In genomic region chr3:121577641-121578040, GRCm38 (mm10) we compare ENCODE assay signal across 14 mouse cellular contexts. TPM values are rescaled to one million over a fixed set of nuclear protein-coding genes. Genes with fewer than 3 reads are reported as not detected.
A peak's percentile ranks its signal among the peaks of the same experiment; 100 is the strongest.
DNase-seq lines count a peak whose midpoint lies in the region; ATAC-seq and TF ChIP-seq lines count a peak whose summit lies in the region.
"Had no signal": no experiment of that assay in that cellular context is flagged by ENCODE, and none has a peak within 500 bp of the region (broad histone marks: within the 10 kb centered on the region; RNA-seq: fewer than 3 reads in every experiment).

No protein-coding gene starts in this region.

- TF ChIP-seq EP300 in ES-Bruce4 (IDR thresholded peaks at IDR 0.05; ENCODE audit: insufficient read depth, low read depth, low read length) = no peak

- H3K9ac ChIP-seq in ES-Bruce4 (ENCODE audit: low read depth, poor library complexity, severe bottlenecking) = peak overlapping the region; percentile 66
- H3K9ac ChIP-seq in limb, embryonic 13.5 days = no peak overlapping the region
- H3K9ac ChIP-seq: liver, embryonic 15.5 days; midbrain, embryonic 13.5 days had no signal

- H3K9me3 ChIP-seq in ES-Bruce4 (replicated peaks; ENCODE audit: control insufficient read depth, insufficient read depth, low read length, poor library complexity, severe bottlenecking) = peaks cover 3% of the 10 kb centered on the region; the same call in 1 of the 2 replicates
- H3K9me3 ChIP-seq in limb, embryonic 13.5 days = no peaks in the 10 kb centered on the region
- H3K9me3 ChIP-seq: liver, embryonic 15.5 days; midbrain, embryonic 13.5 days had no signal

- peak overlapping the region; percentile 42 for H3K4me2 ChIP-seq in limb, embryonic 13.5 days (replicated peaks)
- H3K4me2 ChIP-seq: liver, embryonic 15.5 days; midbrain, embryonic 13.5 days had no signal

- no peak for ATAC-seq in limb, embryonic 13.5 days (ENCODE audit: low FRiP score, low read depth)
- ATAC-seq: hindbrain, postnatal 0 days; midbrain, embryonic 13.5 days had no signal

- DNase-seq in kidney, adult 2 months = no peak
- DNase-seq in kidney, adult 9 months = no peak
- DNase-seq in adrenal gland, postnatal 10 days = no peak
- no peak for DNase-seq in adrenal gland, postnatal 14 days
- no peak for DNase-seq in retina, postnatal 1 day
- DNase-seq: layer of hippocampus, adult 9-11 months; spleen, adult 18-20 months; thymus, postnatal 25 days had no signal

- no peak for TF ChIP-seq CTCF in kidney, adult 2 months (conservative IDR thresholded peaks at IDR 0.05; ENCODE audit: insufficient read depth, insufficient read length, low read depth, low read length)
- TF ChIP-seq CTCF in ES-Bruce4 (IDR thresholded peaks at IDR 0.05; ENCODE audit: low read depth, low read length) = no peak
- TF ChIP-seq CTCF in bone marrow, adult 2 months (IDR thresholded peaks at IDR 0.05; ENCODE audit: control insufficient read depth, insufficient read depth, low read length) = no peak

- no peaks in the 10 kb centered on the region for H3K27me3 ChIP-seq in kidney, adult 2 months (replicated peaks; ENCODE audit: control insufficient read depth, insufficient read depth, low read length)
- H3K27me3 ChIP-seq in ES-Bruce4 (ENCODE audit: control insufficient read depth, insufficient read depth, low read length, poor library complexity, severe bottlenecking) = no peaks in the 10 kb centered on the region
- no peaks in the 10 kb centered on the region for H3K27me3 ChIP-seq in limb, embryonic 13.5 days
- H3K27me3 ChIP-seq: liver, embryonic 15.5 days; midbrain, embryonic 13.5 days had no signal

- no peak overlapping the region for H3K4me3 ChIP-seq in kidney, adult 2 months (ENCODE audit: insufficient read depth, low read depth, low read length)
- H3K4me3 ChIP-seq in ES-Bruce4 (ENCODE audit: low read depth, low read length) = peak overlapping the region; percentile 69
- no peak overlapping the region for H3K4me3 ChIP-seq in bone marrow, adult 2 months (replicated peaks; ENCODE audit: control insufficient read depth, low read depth, low read length)
- H3K4me3 ChIP-seq in limb, embryonic 13.5 days = no peak overlapping the region
- H3K4me3 ChIP-seq: liver, embryonic 15.5 days; midbrain, embryonic 13.5 days had no signal

- H3K36me3 ChIP-seq in kidney, adult 2 months (ENCODE audit: control insufficient read depth, insufficient read depth, low read length) = no peaks in the 10 kb centered on the region
- no peaks in the 10 kb centered on the region for H3K36me3 ChIP-seq in ES-Bruce4 (ENCODE audit: control insufficient read depth, insufficient read depth, low read length, poor library complexity, severe bottlenecking)
- H3K36me3 ChIP-seq in limb, embryonic 13.5 days = no peaks in the 10 kb centered on the region
- H3K36me3 ChIP-seq: liver, embryonic 15.5 days; midbrain, embryonic 13.5 days had no signal

- TF ChIP-seq POLR2A in kidney, adult 2 months (IDR thresholded peaks at IDR 0.05; ENCODE audit: low read depth, low read length) = no peak
- no peak for TF ChIP-seq POLR2A in ES-Bruce4 (IDR thresholded peaks at IDR 0.05; ENCODE audit: insufficient read depth, low read length)
- TF ChIP-seq POLR2A in bone marrow, adult 2 months (IDR thresholded peaks at IDR 0.05; ENCODE audit: borderline replicate concordance, control insufficient read depth, low read depth, low read length) = no peak

- no peaks in the 10 kb centered on the region; the same call in 1 of the 2 replicates for H3K4me1 ChIP-seq in kidney, adult 2 months (ENCODE audit: control insufficient read depth, insufficient read depth, low read length)
- H3K4me1 ChIP-seq in ES-Bruce4 (ENCODE audit: control insufficient read depth, insufficient read depth, low read length) = peaks cover 6% of the 10 kb centered on the region
- peaks cover 5% of the 10 kb centered on the region; the same call in 1 of the 2 replicates for H3K4me1 ChIP-seq in bone marrow, adult 2 months (ENCODE audit: control insufficient read depth, insufficient read depth, low read length)
- peaks cover 36% of the 10 kb centered on the region for H3K4me1 ChIP-seq in limb, embryonic 13.5 days

- peak overlapping the region; percentile 50; the same call in 1 of the 2 replicates for H3K27ac ChIP-seq in kidney, adult 2 months (ENCODE audit: insufficient read depth, low read depth, low read length)
- H3K27ac ChIP-seq in ES-Bruce4 (ENCODE audit: insufficient read depth, low read length) = peak overlapping the region; percentile 96
- peak overlapping the region; percentile 88 for H3K27ac ChIP-seq in bone marrow, adult 2 months (ENCODE audit: control insufficient read depth, insufficient read depth, low read depth, low read length, poor library complexity)
- H3K27ac ChIP-seq in limb, embryonic 13.5 days = peak overlapping the region; percentile 85
- H3K27ac ChIP-seq: liver, embryonic 15.5 days; midbrain, embryonic 13.5 days had no signal

- 82% methylated on average over 5 of the region's 5 CpGs for WGBS in kidney, adult 2 months
- 67% methylated on average over 5 of the region's 5 CpGs for WGBS in bone marrow, adult 2 months
- WGBS in limb, embryonic 13.5 days = 36% methylated on average over 5 of the region's 5 CpGs

RNA-seq across cellular contexts. Expression of gene Slc44a3, which starts 45.4 kb away (rescaled TPM):
- polyA plus RNA-seq in kidney, adult 2 months (2012; rRNA removed) = 9.7 and 11.4 TPM in 2 replicates
- 5.0 and 5.1 TPM in 2 replicates for polyA plus RNA-seq in ES-Bruce4 (2011; ENCODE audit: insufficient read depth, insufficient read length, low read depth, missing spikeins)
- 1.3 TPM in 1 of 2 replicates, not detected in the other for polyA plus RNA-seq in bone marrow, adult 2 months (2011; ENCODE audit: insufficient read depth, insufficient read length, low replicate concordance, missing spikeins)
- polyA plus RNA-seq in limb, embryonic 13.5 days (2015; fragmentation: Nextera tagmentation; extraction: Ambion mirVana) = 0.92 and 2.0 TPM in 2 replicates
- 10 to 100 TPM; 19.8 to 22.8 TPM for total RNA-seq in adrenal gland, postnatal 10 days (2021)
- total RNA-seq in adrenal gland, postnatal 14 days (2021) = 14.6 TPM in 2 replicates
